Mouse (Mus musculus): Measurements from ENCODE around the gene Sox6. TPM values are rescaled to one million over a fixed set of nuclear protein-coding genes. Genes with fewer than 3 reads are reported as not detected.

The Sox6 gene
- polyA plus RNA-seq, 1 experiment from 2014 or later: 54.3 TPM

- H3K27me3 ChIP-seq: peaks cover 10% of the 10 kb centered on the region; the same call in 1 of the 2 replicates
- no peak for ATAC-seq (ENCODE audit: insufficient number of reproducible peaks, low FRiP score, low TSS enrichment, low read depth)
- H3K9me3 ChIP-seq: no peaks in the 10 kb centered on the region
- H3K27ac ChIP-seq: no peak overlapping the region
- H3K4me2 ChIP-seq: no peak overlapping the region
- no peak overlapping the region for H3K4me3 ChIP-seq
- H3K36me3 ChIP-seq: no peaks in the 10 kb centered on the region; the same call in 1 of the 2 replicates
- no peaks in the 10 kb centered on the region for H3K4me1 ChIP-seq
- no peak overlapping the region for H3K9ac ChIP-seq
- 29% methylated on average over 10 of the region's 10 CpGs for WGBS
Observed at GRCm38 (mm10) chr7:115511777-115512176, 526.8 kb downstream of the Sox6 start.

DNA sequence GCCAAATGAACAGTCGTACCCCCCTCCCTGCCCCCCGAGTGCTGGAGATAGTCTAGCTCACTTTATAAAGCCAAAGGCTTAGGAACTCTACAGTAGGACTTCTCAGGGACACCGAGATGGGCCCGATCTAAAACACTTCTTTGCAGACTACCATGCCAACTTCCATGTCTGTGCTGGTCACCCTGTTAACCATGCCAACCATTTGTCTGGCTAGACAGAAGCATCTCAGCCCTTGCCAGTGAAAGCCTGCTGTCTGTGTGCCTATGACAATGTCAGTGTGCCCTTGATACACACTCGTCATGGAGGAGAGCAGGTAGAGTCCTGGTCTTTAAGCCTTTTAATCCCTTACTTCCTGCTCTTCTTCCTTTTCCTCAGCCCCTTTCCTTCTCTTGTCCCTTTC lies 527.5 kb downstream of the Sox6 start:
- Histone ChIP-seq H3K36me3 (no peaks in the 10 kb centered on the region; the same call in 1 of the 2 replicates), H3K9me3 (no peaks in the 10 kb centered on the region), H3K4me2 (no peak overlapping the region), H3K27me3 (0 out of 2 replicates have a peak, but pooled peaks cover 10% of the 10 kb centered on the region), H3K4me1 (no peaks in the 10 kb centered on the region), H3K9ac (no peak overlapping the region), H3K27ac (no peak overlapping the region), H3K4me3 (no peak overlapping the region)
- 78% methylated on average over 5 of the region's 5 CpGs for WGBS
- ATAC-seq (ENCODE audit: insufficient number of reproducible peaks, low FRiP score, low TSS enrichment, low read depth): no peak

GRCm38 (mm10) chr7:115510045-115510444 lies 528.6 kb downstream of the Sox6 start:
- 0 out of 2 replicates have a peak, but pooled peaks have one; percentile 63 for ATAC-seq (ENCODE audit: insufficient number of reproducible peaks, low FRiP score, low TSS enrichment, low read depth)
- Histone ChIP-seq H3K4me3 (no peak overlapping the region), H3K9me3 (no peaks in the 10 kb centered on the region), H3K27me3 (0 out of 2 replicates have a peak, but pooled peaks cover 10% of the 10 kb centered on the region), H3K4me1 (no peaks in the 10 kb centered on the region), H3K27ac (no peak overlapping the region), H3K9ac (no peak overlapping the region), H3K36me3 (no peaks in the 10 kb centered on the region; the same call in 1 of the 2 replicates), H3K4me2 (no peak overlapping the region)
- WGBS: 52% methylated on average over 5 of the region's 5 CpGs

DNA sequence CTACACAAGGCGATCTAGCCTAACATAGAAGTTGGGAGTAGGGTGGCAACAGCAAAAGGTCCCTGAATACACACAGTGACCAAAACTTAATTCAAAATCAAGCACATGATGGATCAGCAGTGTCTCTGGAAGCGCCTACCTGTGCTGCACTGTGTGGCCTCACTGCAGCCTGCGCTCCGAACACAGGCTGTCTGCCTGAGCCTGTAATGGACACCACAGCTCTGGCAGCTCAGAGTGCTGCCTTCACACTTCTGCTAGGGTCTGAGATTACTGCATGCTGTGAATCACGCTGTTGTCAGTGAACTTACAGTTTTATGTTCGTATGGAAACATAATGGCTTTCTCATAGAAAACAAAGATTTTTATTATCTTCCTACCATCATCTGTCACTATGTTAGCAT lies 532.2 kb downstream of the Sox6 start:
- Histone ChIP-seq H3K4me2 (no peak overlapping the region), H3K4me3 (no peak overlapping the region), H3K36me3 (no peaks in the 10 kb centered on the region; the same call in 1 of the 2 replicates), H3K9ac (no peak overlapping the region), H3K4me1 (peaks cover 7% of the 10 kb centered on the region), H3K27ac (no peak overlapping the region), H3K27me3 (0 out of 2 replicates have a peak, but pooled peaks cover 3% of the 10 kb centered on the region), H3K9me3 (no peaks in the 10 kb centered on the region)
- no peak for ATAC-seq (ENCODE audit: insufficient number of reproducible peaks, low FRiP score, low TSS enrichment, low read depth)
- WGBS: 71% methylated on average over 6 of the region's 6 CpGs

DNA sequence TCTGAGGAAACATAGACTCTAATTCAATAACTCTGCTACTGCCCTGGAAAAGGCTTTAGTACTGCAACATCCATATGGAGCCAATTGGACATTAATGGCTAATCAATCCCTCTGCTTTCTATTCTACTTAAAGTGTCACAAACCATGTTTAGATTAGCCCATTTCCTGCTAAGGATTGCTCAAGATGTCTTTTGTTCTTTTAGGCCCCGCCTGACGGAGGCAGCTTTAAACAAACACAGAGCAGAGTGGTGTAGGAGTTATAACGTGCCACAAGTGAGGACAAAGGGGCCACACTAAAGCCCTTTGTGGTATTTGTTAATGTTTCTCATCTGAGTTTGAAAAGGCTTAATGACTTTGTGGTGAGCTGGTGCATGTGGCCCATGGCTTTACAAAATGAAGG lies 537.1 kb downstream of the Sox6 start:
- Histone ChIP-seq H3K4me2 (no peak overlapping the region), H3K4me1 (peaks cover 9% of the 10 kb centered on the region), H3K36me3 (no peaks in the 10 kb centered on the region; the same call in 1 of the 2 replicates), H3K4me3 (no peak overlapping the region), H3K27me3 (no peaks in the 10 kb centered on the region), H3K9me3 (no peaks in the 10 kb centered on the region), H3K9ac (no peak overlapping the region), H3K27ac (no peak overlapping the region)
- no peak for ATAC-seq (ENCODE audit: insufficient number of reproducible peaks, low FRiP score, low TSS enrichment, low read depth)
- 39% methylated on average over 3 of the region's 3 CpGs for WGBS

GRCm38 (mm10) chr7:115500825-115501224 lies 537.8 kb downstream of the Sox6 start:
- no peak for ATAC-seq (ENCODE audit: insufficient number of reproducible peaks, low FRiP score, low TSS enrichment, low read depth)
- Histone ChIP-seq H3K27me3 (no peaks in the 10 kb centered on the region), H3K9me3 (no peaks in the 10 kb centered on the region), H3K27ac (no peak overlapping the region), H3K36me3 (no peaks in the 10 kb centered on the region; the same call in 1 of the 2 replicates), H3K9ac (no peak overlapping the region), H3K4me1 (peaks cover 9% of the 10 kb centered on the region), H3K4me2 (no peak overlapping the region), H3K4me3 (no peak overlapping the region)

GRCm38 (mm10) chr7:115500170-115500569 lies 538.4 kb downstream of the Sox6 start:
- Histone ChIP-seq H3K36me3 (no peaks in the 10 kb centered on the region; the same call in 1 of the 2 replicates), H3K4me3 (no peak overlapping the region), H3K27me3 (no peaks in the 10 kb centered on the region), H3K4me1 (peaks cover 9% of the 10 kb centered on the region), H3K27ac (no peak overlapping the region), H3K4me2 (no peak overlapping the region), H3K9me3 (no peaks in the 10 kb centered on the region), H3K9ac (no peak overlapping the region)
- no peak for ATAC-seq (ENCODE audit: insufficient number of reproducible peaks, low FRiP score, low TSS enrichment, low read depth)
- 56% methylated on average over 7 of the region's 7 CpGs for WGBS

GRCm38 (mm10) chr7:115491721-115492120 lies 546.9 kb downstream of the Sox6 start:
- H3K27ac ChIP-seq: no peak overlapping the region
- H3K27me3 ChIP-seq: no peaks in the 10 kb centered on the region; the same call in 1 of the 2 replicates
- no peaks in the 10 kb centered on the region for H3K9me3 ChIP-seq
- no peaks in the 10 kb centered on the region for H3K36me3 ChIP-seq
- no peak for ATAC-seq (ENCODE audit: insufficient number of reproducible peaks, low FRiP score, low TSS enrichment, low read depth)
- no peak overlapping the region for H3K4me3 ChIP-seq
- no peak overlapping the region for H3K4me2 ChIP-seq
- H3K9ac ChIP-seq: no peak overlapping the region
- H3K4me1 ChIP-seq: peaks cover 2% of the 10 kb centered on the region; the same call in 1 of the 2 replicates
- 65% methylated on average over 5 of the region's 5 CpGs for WGBS

GRCm38 (mm10) chr7:115489608-115490007 lies 549.0 kb downstream of the Sox6 start:
- H3K27me3 ChIP-seq: no peaks in the 10 kb centered on the region; the same call in 1 of the 2 replicates
- H3K9ac ChIP-seq: no peak overlapping the region
- H3K9me3 ChIP-seq: no peaks in the 10 kb centered on the region
- ATAC-seq (ENCODE audit: insufficient number of reproducible peaks, low FRiP score, low TSS enrichment, low read depth): no peak
- WGBS: 53% methylated on average over 10 of the region's 10 CpGs
- H3K4me3 ChIP-seq: no peak overlapping the region
- no peaks in the 10 kb centered on the region for H3K36me3 ChIP-seq
- H3K4me2 ChIP-seq: no peak overlapping the region
- H3K27ac ChIP-seq: no peak overlapping the region
- peaks cover 2% of the 10 kb centered on the region; the same call in 1 of the 2 replicates for H3K4me1 ChIP-seq

GRCm38 (mm10) chr7:115486431-115486830 lies 552.2 kb downstream of the Sox6 start:
- Histone ChIP-seq H3K9ac (no peak overlapping the region), H3K4me3 (no peak overlapping the region), H3K4me1 (peaks cover 2% of the 10 kb centered on the region; the same call in 1 of the 2 replicates), H3K27me3 (no peaks in the 10 kb centered on the region; the same call in 1 of the 2 replicates), H3K9me3 (no peaks in the 10 kb centered on the region), H3K4me2 (no peak overlapping the region), H3K36me3 (no peaks in the 10 kb centered on the region), H3K27ac (no peak overlapping the region)
- ATAC-seq (ENCODE audit: insufficient number of reproducible peaks, low FRiP score, low TSS enrichment, low read depth): no peak
- 92% methylated on average over 12 of the region's 12 CpGs for WGBS

DNA sequence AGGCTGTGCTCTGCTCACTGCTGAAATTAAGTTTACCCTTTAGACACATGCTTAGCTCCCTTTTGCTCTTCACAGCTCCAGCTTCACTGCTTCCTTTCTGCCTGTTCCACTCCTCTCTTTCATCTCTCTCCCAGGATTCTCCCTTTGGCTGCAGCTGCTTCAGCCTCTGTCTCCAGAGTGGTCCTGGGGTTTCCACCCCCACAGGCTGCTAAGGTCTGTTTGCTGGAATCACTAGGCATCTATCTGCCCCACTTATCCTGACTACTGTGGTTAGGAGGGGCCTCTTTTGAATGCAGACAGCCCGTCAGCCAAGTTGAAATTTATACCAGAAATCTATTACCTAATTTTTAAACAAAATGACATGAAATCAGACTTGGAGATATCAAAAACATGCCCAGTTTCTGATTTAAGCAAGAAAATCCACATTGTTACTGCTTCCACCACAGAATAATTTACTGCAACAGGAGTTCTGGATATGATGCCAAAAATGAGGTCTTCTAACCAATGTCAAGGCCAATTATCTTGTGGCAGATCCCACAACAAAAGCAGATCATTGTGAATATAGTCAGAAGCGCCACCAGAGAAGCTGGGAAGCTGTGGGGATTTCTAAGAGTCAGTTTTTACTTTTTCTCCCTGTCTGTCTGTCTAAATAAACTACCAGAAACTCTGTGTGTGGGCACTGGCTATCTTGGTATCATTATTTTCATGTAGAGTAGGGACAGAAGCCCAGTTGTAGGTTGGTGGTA lies 552.8 kb downstream of the Sox6 start:
- Histone ChIP-seq H3K9me3 (no peaks in the 10 kb centered on the region), H3K27ac (no peak overlapping the region), H3K4me2 (no peak overlapping the region), H3K36me3 (no peaks in the 10 kb centered on the region), H3K4me3 (no peak overlapping the region), H3K27me3 (no peaks in the 10 kb centered on the region), H3K9ac (no peak overlapping the region), H3K4me1 (peaks cover 2% of the 10 kb centered on the region; the same call in 1 of the 2 replicates)
- 74% methylated on average over 2 of the region's 2 CpGs for WGBS
- ATAC-seq (ENCODE audit: insufficient number of reproducible peaks, low FRiP score, low TSS enrichment, low read depth): no peak

DNA sequence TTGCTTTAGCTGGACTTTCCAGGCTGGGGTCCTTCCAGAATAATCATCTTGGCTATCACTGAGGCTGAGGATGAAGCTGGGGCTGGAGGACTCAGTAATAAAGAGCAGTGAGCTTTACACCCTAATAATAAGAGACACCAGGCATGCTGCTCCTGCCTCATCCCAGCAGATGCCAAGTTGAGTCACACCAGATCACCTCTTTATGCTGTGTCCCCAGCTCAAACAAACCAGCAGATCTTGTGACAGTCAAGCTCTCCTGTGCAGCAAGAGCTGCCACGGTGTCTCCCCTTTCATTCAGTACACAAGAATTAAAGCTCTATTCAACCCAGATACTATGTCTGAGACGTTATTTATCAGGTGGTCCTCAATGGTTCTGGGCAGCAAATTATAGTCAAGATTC lies 560.8 kb downstream of the Sox6 start:
- H3K9ac ChIP-seq: no peak overlapping the region
- H3K4me2 ChIP-seq: no peak overlapping the region
- no peak overlapping the region for H3K4me3 ChIP-seq
- no peak for ATAC-seq (ENCODE audit: insufficient number of reproducible peaks, low FRiP score, low TSS enrichment, low read depth)
- no peaks in the 10 kb centered on the region for H3K27me3 ChIP-seq
- no peaks in the 10 kb centered on the region; the same call in 1 of the 2 replicates for H3K36me3 ChIP-seq
- peaks cover 4% of the 10 kb centered on the region; the same call in 1 of the 2 replicates for H3K4me1 ChIP-seq
- H3K9me3 ChIP-seq: no peaks in the 10 kb centered on the region
- no peak overlapping the region for H3K27ac ChIP-seq
- WGBS: 63% methylated on average over 2 of the region's 2 CpGs

All from limb, embryonic 15.5 days (tissue).